Mouse (Mus musculus) CD4-positive, CD25-positive, alpha-beta regulatory T cell, adult 9 weeks (primary cell): ENCODE results near the gene Yipf2. TPM values are rescaled to one million over a fixed set of nuclear protein-coding genes. Genes with fewer than 3 reads are reported as not detected.

Experiments
- polyA plus RNA-seq: library from polyadenylated mRNA; unstranded; fragments of 100-300 nt; shearing (Covaris generic); gene quantifications from one replicate; pipeline ENCODE4 v1.2.1, GENCODE M21; 2017

Yipf2 gene
- 32.9 TPM for polyA plus RNA-seq

DNA sequence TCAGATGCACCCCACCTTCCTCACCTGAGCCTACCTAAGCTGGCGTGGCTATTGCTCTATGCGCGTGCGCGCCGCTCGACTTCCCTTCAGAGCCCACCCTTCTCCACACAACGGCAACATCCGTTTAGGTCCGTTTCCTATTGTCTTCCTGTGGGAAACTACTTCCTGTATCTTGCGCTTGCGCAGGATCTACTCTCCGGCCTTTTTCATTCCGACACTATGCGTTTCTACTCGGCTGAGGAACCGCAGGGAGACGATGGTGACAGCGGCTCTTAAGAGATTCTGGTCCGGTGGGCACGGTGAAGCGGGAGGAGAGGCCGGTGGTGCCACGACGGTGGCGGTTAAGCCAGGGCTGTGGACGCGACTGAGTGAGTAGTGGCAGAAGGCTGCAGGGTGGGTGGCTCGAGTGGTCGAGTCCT, at the start of gene Yipf2, which contains the start of gene Timm29:
Yipf2 (minus strand) TSS at position 126 of the 419 bp plus-strand sequence.
Timm29 (plus strand) TSS at position 20 of the 419 bp plus-strand sequence.

DNA sequence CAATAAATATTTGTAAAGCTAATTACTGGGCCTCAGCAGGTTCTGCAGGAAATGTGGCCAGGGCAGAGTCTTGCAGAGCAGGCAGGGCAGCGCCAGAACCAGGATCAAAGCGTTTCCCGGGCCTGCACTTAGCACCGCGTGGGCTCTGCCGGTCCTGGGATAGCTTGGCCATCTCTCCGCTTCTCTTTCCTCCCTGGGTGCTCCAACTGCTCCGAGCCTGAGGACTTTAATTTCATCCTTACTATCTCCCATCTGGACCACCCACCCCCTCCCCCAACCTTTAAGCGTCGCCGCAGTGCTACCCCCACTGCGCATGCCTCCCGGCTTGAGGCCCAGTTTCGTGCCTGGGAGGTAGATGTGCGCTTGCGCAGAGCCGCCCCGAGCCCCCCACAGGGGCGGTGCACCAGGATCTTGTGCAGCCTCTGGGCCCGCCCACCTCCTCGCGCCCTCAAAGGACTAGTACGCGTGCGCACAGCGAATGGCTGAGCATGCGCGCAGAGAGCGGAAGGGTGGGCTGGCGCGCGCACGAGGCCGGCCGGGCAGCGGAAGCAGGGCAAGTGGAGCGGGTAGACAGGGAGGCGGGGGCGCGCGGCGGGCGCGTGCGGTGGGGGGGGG, 23.1 kb upstream of the Yipf2 start, which contains the start of gene Smarca4:
Smarca4 (plus strand) TSS at position 553 of the 615 bp plus-strand sequence.

DNA sequence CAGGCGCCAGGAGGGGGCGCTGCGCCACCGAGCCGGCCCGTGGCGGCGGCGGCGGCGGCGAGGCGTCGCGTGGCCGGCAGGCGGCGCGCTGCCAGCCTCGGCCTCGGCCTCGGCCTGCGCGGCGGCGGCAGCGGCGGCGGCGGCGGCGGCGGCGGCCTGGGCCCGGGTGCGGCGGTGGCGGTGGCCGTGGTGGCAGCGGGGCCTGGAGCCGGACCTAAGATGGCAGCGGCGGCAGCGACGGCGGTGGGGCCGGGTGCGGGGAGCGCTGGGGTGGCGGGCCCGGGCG, 45.9 kb downstream of the Yipf2 start, which contains the start of gene Carm1:
Carm1 (plus strand) TSS at position 106 of the 286 bp plus-strand sequence.

Other genes with a start within 250 kb of the Yipf2 start
- 70.8 TPM for gene Ilf3, start 225.0 kb downstream of the Yipf2 start, polyA plus RNA-seq
- 45.8 TPM for gene Qtrt1, start 181.0 kb downstream of the Yipf2 start, polyA plus RNA-seq
- gene Dnm2, start 167.9 kb downstream of the Yipf2 start, polyA plus RNA-seq, result 262 TPM
- 7.2 TPM for gene Tmed1, start 82.6 kb downstream of the Yipf2 start, polyA plus RNA-seq
- gene AB124611, start 66.7 kb downstream of the Yipf2 start, polyA plus RNA-seq, result 45.4 TPM
- 10.4 TPM for gene Carm1, start 45.9 kb downstream of the Yipf2 start, polyA plus RNA-seq
- 1.6 TPM for gene Timm29, start 106 bp downstream of the Yipf2 start, polyA plus RNA-seq
- 68.0 TPM for gene Smarca4, start 23.3 kb upstream of the Yipf2 start, polyA plus RNA-seq
- gene Ldlr, start 130.7 kb upstream of the Yipf2 start, polyA plus RNA-seq, result 43.4 TPM
- gene Spc24, start 167.5 kb upstream of the Yipf2 start, polyA plus RNA-seq, result 5.5 TPM
- not detected for gene Kank2, start 205.9 kb upstream of the Yipf2 start, polyA plus RNA-seq
- not detected for gene Angptl8, start 242.7 kb upstream of the Yipf2 start, polyA plus RNA-seq